Mouse (Mus musculus) bone marrow, adult 2 months (tissue): ENCODE data around the gene Prkar2b.

Experiments used
- CTCF ChIP-seq: fragments of 200-500 bp; IDR thresholded peaks from 2 replicates; pipeline ENCODE4 v1.5.1; 2011; ENCODE audit warnings: low read length, control low read depth; ENCODE audit not compliant: control insufficient read depth, insufficient read depth
- POLR2A ChIP-seq: fragments of 200-500 bp; IDR thresholded peaks from 2 replicates; pipeline ENCODE4 v1.6.1; 2011; ENCODE audit warnings: low read depth, mild to moderate bottlenecking, control low read depth, low read length, borderline replicate concordance; ENCODE audit not compliant: control insufficient read depth

- TF ChIP-seq CTCF (no peak), POLR2A (no peak)
Measured at GRCm38 (mm10) chr12:32016472-32016871, 44.6 kb downstream of the Prkar2b start.
